Mouse (Mus musculus) erythroid progenitor cell, adult 5-6 weeks (primary cell): Measurements from ENCODE around the gene Coa4. TPM values are rescaled to one million over a fixed set of nuclear protein-coding genes. Genes with fewer than 3 reads are reported as not detected.

ENCODE experiments used
- ATAC-seq: replicated peaks from 2 replicates; pipeline ENCODE4 v1.8.0; 2016; ENCODE audit warnings: moderate number of reproducible peaks, mild to moderate bottlenecking, moderate TSS enrichment, inconsistent platforms; ENCODE audit not compliant: poor library complexity, low FRiP score, severe bottlenecking
- total RNA-seq, 2 experiments: library from RNA; stranded (forward) in 1 of 2; stranded (reverse) in 1 of 2; fragments of 150-400 nt in 1 of 2; fragments of 186-747, 209-891 nt in 1 of 2; gene quantifications; 2 replicates each; pipeline versions ENCODE4 v1.2.3 to v1.2.4; 2015 to 2017; ENCODE audit warnings: low replicate concordance in 2 of 2

Gene Coa4
- total RNA-seq, 2 experiments from 2014 or later, result 4.2 to 6.8 TPM

DNA sequence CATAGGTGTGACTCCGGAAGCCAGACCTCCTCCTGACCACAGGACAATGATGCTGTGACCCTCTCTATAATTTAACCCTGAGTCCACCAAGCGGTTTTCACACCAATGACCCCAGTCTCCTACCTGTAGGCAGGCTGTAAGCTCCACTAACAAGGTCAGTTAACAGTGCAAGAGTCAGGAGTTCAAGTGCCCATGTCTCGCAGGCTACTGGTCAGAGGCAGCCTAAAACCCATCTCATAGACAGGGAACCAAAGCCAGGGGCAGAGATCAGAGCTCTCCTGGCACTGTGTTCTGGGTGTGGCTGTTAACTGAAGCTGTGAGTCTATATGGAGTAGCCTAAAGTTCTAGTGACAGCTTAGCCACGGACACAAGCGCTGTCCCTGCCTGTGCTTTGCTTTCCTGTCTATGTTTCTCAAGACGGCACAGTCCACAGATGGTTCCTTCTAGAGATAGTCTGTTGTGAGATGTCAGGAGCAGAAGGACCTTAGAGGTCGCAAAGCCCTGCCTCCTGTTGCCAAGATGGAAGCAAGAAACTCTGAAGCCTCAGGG is 34.4 kb upstream of the Coa4 start:
- peak; percentile 10; the same call in 1 of the 2 replicates for ATAC-seq

DNA sequence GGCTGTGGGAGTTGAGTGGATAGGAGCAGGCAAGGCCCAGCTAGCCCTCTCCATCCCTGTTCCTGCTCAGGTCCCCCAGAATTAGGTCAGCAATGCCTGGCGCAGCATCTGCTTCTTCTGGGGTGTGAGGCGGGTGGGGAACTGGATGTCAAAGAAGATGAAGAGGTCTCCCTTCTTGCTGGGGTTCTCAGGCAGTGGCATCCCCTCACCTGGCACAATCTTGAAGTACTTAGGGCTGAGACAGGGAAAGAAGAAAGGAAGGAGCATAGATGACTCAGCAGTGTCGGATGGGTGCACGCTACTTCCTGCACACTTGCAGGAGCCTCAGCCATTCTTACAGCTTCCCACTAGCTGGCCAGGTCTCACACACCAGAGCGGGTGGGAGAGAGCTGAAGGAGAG is 33.8 kb upstream of the Coa4 start:
- ATAC-seq, result peak; percentile 23

DNA sequence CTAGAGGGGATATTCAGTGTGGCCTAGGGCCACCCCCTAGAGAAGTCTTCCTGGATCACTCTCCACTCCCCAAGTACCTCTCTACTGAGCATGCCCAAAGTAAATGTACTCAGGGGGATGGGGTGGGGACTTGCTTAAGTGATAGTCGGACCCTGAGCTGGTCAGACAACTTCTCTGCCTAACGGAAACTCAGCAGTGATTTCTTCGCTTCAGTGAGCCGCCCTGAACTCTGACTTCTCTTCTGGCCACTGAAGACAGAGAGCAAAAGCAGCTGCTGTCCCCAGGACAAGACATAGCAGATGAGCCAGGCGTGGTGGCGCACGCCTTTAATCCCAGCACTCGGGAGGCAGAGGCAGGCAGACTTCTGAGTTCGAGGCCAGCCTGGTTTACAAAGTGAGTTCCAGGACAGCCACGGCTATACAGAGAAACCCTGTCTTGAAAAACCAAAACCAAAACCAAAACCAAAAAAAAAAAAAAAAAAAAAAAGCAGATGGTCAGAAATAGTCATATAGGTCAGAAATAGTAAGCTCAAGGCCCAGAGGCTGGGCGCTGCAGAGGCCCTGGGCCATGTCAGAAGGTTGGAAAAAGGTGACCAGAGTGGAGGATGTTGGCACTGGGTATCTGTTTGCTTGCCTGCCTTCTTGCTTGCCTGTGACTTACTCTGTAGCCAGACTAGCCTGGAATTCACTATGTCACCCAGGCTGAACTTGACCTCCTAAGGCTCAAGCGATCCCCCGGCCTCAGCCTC is 32.0 kb upstream of the Coa4 start:
- ATAC-seq, result no peak

DNA sequence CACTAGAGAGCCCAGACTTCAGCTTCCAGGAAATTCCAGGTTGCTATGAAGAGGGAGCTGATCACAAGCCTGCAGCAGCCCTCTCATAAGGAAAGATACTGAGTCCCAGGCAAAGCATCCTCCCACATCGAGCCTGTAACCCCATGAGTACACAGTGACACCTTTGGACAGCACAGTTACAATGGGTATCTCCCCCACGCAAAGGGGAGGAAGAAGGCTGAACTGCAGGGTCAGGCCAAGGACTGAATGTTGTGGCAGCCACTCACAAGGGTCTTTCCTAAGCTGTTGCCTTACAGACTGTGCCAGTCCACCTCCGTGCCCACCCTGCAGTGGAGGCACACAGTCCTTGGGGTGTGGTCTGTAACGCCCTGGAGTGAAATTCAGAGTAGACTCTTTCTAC is 30.4 kb upstream of the Coa4 start:
- ATAC-seq, result no peak

DNA sequence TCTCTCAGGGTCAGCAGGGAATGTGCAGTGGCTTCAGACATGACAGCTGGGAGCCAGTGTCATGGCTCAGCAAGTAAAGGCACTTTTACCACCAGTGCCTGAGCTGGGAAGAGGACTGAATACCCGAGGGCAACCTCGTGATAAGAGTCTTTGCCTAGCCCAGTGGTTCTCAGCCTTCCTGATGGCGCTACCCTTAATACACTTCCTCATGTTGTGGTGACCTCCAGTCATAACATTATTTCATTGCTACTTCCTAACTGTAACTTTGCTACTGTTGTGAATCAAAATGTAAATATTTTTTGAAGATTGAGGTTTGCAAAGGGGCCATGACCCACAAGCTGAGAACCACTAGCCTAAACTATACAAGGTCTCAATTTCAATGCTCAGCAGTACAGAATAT is 28.2 kb upstream of the Coa4 start:
- no peak for ATAC-seq

DNA sequence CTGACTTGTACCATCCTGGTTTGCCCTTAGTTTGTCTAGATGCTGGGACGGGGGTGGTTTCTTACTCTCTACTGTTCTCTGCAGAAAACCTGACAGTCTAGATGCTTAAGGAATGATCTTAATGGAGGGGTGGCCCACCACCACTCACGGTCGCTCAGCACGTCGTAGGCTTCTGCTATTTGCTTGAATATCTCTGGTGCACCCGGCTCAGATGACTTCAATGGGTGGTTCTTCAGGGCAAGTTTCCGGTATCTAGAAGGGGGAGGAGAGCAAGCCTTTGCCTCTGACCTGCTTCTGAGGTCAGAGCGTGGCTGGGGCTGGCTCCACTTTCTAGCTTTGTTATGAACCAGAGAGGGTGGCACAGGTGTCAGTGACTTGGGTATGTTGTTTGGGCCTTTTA is 25.3 kb upstream of the Coa4 start:
- no peak for ATAC-seq

DNA sequence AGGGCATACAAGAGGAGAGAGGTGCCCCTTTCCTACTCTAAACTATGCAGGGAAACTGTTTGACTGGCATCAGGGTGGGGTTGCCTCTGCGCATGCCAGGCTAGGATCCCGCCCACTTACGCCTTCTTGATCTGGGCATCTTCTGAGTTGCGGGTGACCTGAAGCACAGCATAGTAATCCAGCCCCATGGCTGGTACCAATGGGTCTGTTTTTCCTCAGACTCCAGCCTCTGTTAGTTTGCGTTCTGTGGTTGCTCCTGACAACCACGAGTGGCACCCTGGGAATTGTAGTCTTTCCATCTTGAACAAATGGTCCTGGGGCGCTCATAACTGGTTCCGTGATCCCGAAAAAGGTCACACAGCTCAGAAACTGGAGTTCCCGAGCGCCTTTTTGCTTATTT is 22.3 kb upstream of the Coa4 start, which contains the start of gene Dnajb13:
Gene Dnajb13 (minus strand): TSS at position 388 of the 400 bp plus-strand sequence.
- no peak for ATAC-seq

DNA sequence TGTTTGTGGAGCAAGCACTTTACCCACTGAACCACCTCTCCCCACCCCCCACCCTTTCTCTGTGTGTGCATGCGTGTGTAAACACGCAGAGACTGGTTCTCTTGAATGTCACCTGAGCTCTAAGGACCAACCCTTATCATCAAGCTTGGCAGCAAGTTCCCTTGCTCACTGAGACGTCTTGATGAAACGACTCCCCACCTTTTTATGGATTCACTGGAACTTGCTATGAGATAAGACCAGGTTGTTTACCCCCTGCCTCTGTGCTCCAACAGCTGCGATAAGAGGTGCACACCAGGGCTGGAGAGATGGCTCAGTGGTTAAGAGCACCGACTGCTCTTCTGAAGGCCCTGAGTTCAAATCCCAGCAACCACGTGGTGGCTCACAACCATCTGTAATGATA is 16.7 kb upstream of the Coa4 start:
- ATAC-seq, result no peak

DNA sequence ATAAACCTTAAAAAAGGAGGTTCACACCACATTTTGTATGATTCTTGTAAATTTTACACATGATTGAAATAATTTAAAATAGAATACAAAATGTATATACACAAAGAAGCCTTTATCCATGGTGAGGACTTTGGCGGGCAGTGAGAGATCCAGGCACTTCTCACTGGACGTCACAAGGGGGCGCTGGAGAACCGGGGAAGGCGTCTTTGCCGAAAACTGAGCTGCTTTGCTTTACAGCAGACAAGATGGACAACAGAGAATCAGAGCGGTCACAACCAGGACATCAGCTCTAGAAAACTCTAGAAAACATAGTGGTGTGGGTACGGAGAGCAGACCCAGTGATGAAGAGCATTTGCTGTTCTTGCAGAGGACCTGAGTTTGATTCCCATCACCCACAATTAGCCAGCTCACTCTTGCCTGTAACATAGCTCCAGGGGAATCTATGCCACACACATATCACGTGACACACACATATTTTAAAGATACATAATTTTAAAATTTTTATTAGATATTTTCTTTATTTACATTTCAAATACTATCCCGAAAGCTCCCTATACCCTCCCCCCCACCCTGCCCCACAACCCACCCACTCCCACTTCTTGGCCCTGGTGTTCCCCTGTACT is 16.1 kb upstream of the Coa4 start:
- peak; percentile 93 for ATAC-seq

DNA sequence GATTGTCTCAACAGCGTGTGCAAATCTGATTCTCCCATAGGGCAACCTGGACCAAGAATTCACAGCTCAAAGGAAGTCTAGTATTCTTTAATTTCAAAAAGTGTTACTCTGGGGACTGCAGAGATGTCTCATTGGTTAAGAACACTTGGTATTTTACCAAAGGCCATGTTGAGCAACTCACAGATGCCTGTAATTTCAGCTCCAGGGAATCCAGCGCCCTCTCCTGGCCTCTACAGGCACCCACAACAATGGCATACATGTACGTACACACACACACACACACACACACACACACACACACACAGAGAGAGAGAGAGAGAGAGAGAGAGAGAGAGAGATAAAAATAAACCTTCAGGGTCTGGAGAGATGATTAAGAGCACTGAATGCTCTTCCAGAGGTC is 14.6 kb upstream of the Coa4 start:
- no peak for ATAC-seq

DNA sequence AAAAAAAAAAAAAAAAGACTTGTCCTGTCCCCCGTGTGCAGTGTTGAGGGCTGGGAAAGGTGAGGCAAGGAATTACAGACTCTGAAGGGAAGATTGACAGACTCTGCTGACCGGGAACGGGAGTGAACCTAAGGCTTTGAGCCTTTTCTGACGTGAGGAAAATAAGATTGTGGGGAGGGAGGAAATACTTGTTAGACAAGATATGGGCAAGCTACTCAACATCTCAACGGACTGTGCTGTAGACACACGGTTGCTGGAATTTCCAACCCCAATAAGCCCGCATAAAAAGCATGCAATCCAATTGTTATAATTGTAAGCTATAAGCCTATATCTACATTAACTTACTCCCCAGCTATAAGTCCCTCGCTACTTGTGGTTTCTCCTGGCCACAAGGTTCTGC is 12.2 kb upstream of the Coa4 start:
- ATAC-seq, result no peak

DNA sequence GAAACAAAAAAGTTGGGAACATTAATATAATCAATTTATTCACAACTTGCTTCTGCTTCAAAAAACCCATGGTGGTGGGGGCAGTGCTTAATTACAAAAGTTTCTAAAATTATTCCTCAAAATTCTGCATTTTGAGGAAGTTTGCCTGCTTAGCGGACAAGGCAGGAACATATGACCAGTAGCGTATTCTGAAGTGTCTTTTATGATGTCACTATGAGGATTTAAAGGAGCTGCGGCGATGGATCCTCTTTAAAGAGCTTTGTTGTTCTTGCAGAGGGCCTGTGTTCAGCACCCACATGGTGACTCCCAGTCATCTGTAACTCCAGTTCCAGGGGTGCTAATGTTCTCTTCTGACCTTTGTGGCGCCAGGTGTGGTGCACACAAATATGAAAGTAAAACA is 6.1 kb upstream of the Coa4 start:
- ATAC-seq, result no peak

DNA sequence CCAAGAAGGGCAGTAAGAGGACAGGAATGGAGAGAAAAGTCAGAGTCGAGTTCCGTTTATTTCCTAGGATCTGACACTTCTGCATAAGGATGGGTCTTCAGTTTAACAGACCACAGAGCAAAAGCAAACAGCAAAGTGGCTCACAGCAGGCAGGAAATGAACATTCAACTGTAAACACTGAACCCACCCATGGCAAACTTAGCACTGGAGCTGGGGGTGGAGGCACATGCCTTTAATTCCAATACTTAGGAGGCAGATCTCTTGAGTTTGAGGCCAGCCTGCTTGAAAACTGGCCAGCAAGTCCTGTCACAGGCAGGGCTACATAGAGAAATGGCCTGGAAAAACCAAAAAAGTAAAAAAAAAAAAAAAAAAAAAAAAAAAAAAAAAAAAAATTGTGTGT is 3.4 kb upstream of the Coa4 start:
- ATAC-seq, result no peak

DNA sequence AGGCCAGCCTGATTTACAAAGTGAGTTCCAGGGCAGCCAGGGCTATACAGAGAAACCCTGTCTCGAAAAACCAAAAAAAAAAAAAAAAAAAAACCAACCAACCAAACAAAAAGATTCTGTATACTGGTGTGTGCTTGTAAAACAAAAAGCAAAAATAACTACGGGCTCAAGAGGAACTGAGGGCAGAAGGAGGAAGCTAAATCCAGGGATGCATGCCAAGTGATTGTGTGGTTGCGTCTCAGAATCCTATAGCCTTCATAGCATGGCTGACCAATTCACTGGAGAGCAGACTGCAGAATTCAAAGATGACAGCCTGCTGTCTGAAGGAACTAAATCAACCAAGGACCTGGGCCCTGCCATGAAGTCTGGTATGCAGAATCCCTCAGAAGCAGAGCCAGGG is 2.7 kb upstream of the Coa4 start:
- no peak for ATAC-seq

DNA sequence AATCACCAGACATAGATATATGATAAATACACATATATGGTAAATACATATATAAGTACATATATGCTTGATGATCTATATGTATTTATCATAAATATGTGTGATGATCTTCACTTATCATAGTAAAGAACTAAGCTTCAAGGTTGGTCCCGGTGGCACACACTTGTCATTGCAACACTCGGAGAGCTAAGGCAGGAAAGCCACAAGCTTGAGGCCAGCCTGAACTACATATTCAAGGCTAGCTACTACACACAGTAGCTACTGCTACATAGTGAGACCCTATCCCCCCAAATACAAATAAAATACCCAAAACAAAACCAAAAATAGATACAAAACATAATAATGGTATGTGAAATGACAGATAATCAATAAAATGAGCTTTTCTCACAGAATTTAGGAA is 1.0 kb upstream of the Coa4 start:
- ATAC-seq, result no peak

DNA sequence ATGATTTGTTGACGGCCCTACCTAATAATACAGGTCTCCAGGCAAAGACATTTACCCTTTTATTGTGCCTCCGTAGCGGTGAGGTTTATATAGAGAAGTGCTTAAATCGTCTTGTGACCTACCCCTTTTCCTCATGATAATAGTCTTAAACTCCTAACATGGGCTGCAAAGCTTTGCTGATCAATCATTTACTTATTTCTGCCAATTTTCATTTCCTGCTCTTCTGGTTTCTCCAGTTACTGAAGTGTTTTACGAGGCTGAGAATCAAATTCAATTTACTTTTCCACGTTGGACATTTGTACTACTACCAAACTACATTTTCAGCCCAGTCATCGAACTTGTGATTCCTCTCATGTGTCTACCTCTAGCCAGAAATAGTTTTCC is 640 bp downstream of the Coa4 start:
- no peak for ATAC-seq

DNA sequence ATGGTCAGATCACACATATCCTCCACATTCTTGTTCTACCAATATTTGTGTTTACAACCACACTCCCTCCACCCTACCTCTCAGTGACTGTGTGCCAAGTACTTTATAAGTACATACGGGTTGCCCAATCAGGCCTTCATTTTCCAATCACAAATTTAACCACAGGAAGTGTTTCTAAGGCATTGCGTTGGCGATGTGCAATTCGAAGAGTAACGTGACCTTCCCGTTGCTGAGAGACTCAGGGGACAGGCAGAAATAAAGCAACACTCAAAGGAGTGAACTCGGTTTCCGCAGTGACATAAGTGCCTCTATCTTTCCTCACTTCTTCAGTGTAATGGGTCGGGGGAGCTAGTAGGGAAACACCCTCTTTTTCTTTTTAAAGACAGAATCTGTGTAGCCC is 2.6 kb downstream of the Coa4 start:
- no peak for ATAC-seq

DNA sequence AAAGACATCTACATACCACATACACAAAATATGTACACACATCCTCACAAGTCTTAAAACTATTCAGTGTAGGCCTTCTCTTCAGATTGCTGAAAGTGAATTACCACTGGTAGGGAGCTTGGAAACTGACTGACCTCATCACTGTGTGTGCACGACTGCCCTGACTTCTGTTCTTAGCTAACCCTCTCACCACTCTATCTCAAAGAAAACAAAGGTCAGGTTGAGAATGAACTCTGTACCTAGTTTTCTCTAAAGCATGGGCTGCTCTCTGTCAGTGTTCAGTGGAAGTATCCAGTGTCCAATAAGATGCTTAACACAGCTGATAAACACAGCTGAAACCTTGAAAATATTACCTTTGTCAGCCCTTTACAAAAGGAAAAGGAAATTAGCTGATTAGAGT is 7.6 kb downstream of the Coa4 start:
- no peak for ATAC-seq

DNA sequence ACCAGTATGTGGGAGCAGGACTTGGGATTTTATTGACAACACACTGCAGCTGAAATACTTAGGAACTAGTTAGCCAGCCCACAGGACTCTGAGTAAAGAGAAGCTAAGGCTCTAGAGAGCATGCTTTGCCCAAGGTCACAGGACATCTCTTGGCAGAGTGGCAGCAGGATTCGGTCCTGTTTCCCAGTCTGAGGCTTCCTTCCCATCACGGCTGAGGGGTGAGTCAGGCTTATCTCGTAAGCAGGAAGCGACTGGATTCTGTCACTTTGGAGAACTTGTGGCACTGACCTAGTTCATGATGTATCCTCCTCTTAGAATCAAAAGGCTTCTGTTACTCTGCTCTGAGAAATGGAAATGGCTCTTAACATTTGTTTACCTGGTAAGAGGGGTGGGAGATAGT is 10.8 kb downstream of the Coa4 start:
- ATAC-seq, result no peak

DNA sequence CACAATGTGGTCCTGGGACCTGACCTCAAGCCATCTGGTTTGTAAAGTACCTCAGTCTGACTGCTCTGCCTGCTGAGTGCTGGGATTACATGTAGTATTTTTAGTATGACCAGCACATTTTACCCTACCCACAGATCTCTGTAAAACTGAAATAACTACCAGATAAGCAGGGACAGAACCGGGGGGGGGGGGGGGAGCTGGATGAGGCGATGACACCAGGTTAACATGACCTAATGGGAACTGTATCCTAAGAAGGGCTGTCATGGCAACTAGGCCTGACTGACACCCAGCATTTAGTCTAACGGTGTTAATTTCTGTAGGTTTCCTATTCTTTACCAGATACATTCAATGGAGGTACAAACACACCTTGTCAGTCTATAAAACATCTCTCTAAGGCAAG is 12.9 kb downstream of the Coa4 start:
- no peak for ATAC-seq

DNA sequence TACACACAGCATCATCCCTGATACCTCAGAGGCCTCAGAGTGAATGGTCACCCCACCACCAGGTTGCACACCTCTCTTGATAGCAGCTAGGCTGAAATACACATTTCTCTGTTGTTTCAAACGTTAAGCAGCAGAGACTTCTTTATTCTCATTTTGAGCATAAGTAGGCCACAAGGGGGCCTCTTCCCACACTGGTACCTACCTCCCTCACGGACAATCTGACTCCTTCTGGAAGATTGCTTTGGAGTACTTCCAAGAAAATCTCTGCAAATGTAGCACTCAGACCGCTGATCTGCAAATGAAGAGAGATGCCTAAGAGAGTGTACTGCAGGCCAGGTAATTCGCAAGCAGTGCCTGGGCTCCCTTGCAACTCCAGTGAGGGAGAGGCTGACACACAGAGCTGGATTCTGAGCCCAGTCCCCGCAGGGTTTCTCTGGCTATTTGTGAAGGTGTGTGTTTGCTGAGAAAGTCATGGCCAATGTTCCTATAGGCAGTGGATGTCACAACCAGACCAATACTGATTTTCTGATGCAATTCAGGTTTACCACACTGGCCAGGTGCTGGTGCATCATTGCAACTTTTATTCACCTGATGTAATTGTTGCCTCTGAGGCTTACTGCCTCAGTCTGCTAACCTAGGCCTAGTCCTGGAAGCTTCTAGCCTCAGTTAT is 13.6 kb downstream of the Coa4 start:
- ATAC-seq, result no peak
